Mouse (Mus musculus): ENCODE results near the gene Ly6g6e. TPM values are rescaled to one million over a fixed set of nuclear protein-coding genes. Genes with fewer than 3 reads are reported as not detected.

Ly6g6e gene
- polyA plus RNA-seq, 1 experiment from 2014 or later = 2.2 TPM

GRCm38 (mm10) chr17:35048932-35049440, 27.7 kb upstream of the Ly6g6e start:
- ATAC-seq = no peak
- H3K27me3 ChIP-seq (replicated peaks; ENCODE audit: control insufficient read depth, insufficient read depth, low read length) = no peaks in the 10 kb centered on the region
- no peaks in the 10 kb centered on the region for H3K9me3 ChIP-seq (ENCODE audit: control insufficient read depth)
- no peak overlapping the region for H3K9ac ChIP-seq (ENCODE audit: low read depth, low read length)
- H3K4me3 ChIP-seq (ENCODE audit: low read depth, low read length) = 0 out of 2 replicates have a peak overlapping the region, but pooled peaks have one; percentile 3
- peak overlapping the region; percentile 94 for H3K4me2 ChIP-seq (replicated peaks; ENCODE audit: low read depth)
- H3K27ac ChIP-seq (ENCODE audit: low read depth, low read length) = peak overlapping the region; percentile 97
- peaks cover 17% of the 10 kb centered on the region for H3K4me1 ChIP-seq (replicated peaks; ENCODE audit: control insufficient read depth, insufficient read depth, low read length)
- peaks cover 17% of the 10 kb centered on the region for H3K36me3 ChIP-seq (ENCODE audit: control insufficient read depth, insufficient read depth)
- TF ChIP-seq CTCF (IDR thresholded peaks at IDR 0.05; ENCODE audit: low read depth) = no peak
- 56% methylated on average over 5 of the region's 5 CpGs for WGBS

DNA sequence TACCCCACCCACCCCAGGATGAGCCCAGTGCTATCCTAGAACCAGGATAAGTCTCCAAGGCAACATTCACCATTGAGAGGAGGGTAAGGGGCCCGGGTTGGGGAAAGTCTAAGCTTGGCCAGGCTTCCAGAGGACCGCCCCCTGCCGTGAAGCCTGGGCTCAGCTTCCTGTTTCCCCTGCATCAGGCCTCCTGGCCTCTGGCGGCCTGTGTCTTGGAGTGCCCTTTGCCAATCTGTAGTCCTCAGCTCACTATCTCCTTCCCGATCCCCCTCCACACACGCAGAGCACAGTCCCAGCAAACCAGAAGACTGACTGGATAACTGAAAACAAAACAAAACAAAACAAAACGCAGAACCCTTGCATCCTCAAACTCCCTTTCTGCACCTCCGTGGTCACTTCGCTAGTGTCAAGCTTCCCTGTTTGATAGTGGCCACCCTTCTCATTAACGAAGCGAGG, 27.1 kb upstream of the Ly6g6e start, which contains the start of gene Clic1:
TSS of gene Clic1 (plus strand) at position 406 of the 456 bp plus-strand sequence.
- peak within 1 kb of the TSS; percentile 69 for H3K4me3 ChIP-seq (ENCODE audit: low read depth, low read length)
- H3K9ac ChIP-seq (ENCODE audit: low read depth, low read length) = peak within 1 kb of the TSS; percentile 92
- peak; percentile 5; the same call in 1 of the 2 replicates for ATAC-seq
- no peaks in the 10 kb centered on the region for H3K27me3 ChIP-seq (replicated peaks; ENCODE audit: control insufficient read depth, insufficient read depth, low read length)
- H3K27ac ChIP-seq (ENCODE audit: low read depth, low read length) = peak within 1 kb of the TSS; percentile 97
- under 1% methylated on average over 11 of the region's 11 CpGs for WGBS
- no peaks in the 10 kb centered on the region for H3K9me3 ChIP-seq (ENCODE audit: control insufficient read depth)
- peaks cover 17% of the 10 kb centered on the region for H3K4me1 ChIP-seq (replicated peaks; ENCODE audit: control insufficient read depth, insufficient read depth, low read length)
- TF ChIP-seq CTCF (IDR thresholded peaks at IDR 0.05; ENCODE audit: low read depth) = peak; percentile 67
- peaks cover 23% of the 10 kb centered on the region for H3K36me3 ChIP-seq (ENCODE audit: control insufficient read depth, insufficient read depth)
- peak within 1 kb of the TSS; percentile 94 for H3K4me2 ChIP-seq (replicated peaks; ENCODE audit: low read depth)

DNA sequence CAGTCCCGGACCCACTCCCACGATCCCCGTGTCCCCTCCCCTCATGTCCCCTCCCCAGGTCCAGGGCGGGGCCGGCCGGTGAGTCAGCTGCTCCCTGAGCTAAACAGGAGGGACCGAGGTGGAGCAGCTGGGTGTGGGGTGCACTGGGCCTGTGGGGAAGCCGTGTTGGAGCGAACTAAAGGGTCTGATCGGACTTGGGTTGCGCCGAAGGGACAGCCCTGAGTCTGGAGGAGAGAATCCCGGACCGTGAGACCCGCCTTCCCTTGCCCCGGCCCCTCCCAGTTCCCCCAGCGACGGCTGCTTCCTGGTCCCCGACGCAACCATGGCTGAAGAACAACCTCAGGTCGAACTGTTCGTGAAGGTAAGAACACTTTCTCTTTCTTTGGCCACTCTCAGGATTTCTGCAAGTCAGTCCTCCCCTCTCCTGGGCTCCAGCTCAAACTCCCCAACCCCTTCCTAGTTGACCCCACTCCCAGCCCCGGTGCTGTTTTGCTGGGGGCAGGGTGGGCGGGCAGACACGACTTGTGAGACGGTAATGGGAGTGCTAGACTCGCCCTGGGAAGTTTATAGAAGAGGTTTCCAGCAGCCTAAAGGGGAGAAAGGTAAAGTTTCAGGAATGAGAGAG, 26.5 kb upstream of the Ly6g6e start:
- peaks cover 30% of the 10 kb centered on the region for H3K36me3 ChIP-seq (ENCODE audit: control insufficient read depth, insufficient read depth)
- peak; percentile 8; the same call in 1 of the 2 replicates for ATAC-seq
- peak overlapping the region; percentile 92 for H3K9ac ChIP-seq (ENCODE audit: low read depth, low read length)
- H3K9me3 ChIP-seq (ENCODE audit: control insufficient read depth) = no peaks in the 10 kb centered on the region
- peak overlapping the region; percentile 94 for H3K4me2 ChIP-seq (replicated peaks; ENCODE audit: low read depth)
- WGBS = under 1% methylated on average over 27 of the region's 27 CpGs
- peak overlapping the region; percentile 97 for H3K27ac ChIP-seq (ENCODE audit: low read depth, low read length)
- peak overlapping the region; percentile 69 for H3K4me3 ChIP-seq (ENCODE audit: low read depth, low read length)
- H3K27me3 ChIP-seq (replicated peaks; ENCODE audit: control insufficient read depth, insufficient read depth, low read length) = no peaks in the 10 kb centered on the region
- TF ChIP-seq CTCF (IDR thresholded peaks at IDR 0.05; ENCODE audit: low read depth) = no peak
- peaks cover 17% of the 10 kb centered on the region for H3K4me1 ChIP-seq (replicated peaks; ENCODE audit: control insufficient read depth, insufficient read depth, low read length)

GRCm38 (mm10) chr17:35051156-35052086, 25.3 kb upstream of the Ly6g6e start:
- Histone ChIP-seq H3K4me2 (replicated peaks; ENCODE audit: low read depth) (peak overlapping the region; percentile 94), H3K27me3 (replicated peaks; ENCODE audit: control insufficient read depth, insufficient read depth, low read length) (no peaks in the 10 kb centered on the region), H3K27ac (ENCODE audit: low read depth, low read length) (peak overlapping the region; percentile 89), H3K9me3 (ENCODE audit: control insufficient read depth) (no peaks in the 10 kb centered on the region), H3K36me3 (ENCODE audit: control insufficient read depth, insufficient read depth) (peaks cover 40% of the 10 kb centered on the region), H3K4me3 (ENCODE audit: low read depth, low read length) (peak overlapping the region; percentile 69), H3K9ac (ENCODE audit: low read depth, low read length) (peak overlapping the region; percentile 78), H3K4me1 (replicated peaks; ENCODE audit: control insufficient read depth, insufficient read depth, low read length) (peaks cover 11% of the 10 kb centered on the region)
- no peak for TF ChIP-seq CTCF (IDR thresholded peaks at IDR 0.05; ENCODE audit: low read depth)
- peak; percentile 41 for ATAC-seq
- under 1% methylated on average over 21 of the region's 21 CpGs for WGBS

DNA sequence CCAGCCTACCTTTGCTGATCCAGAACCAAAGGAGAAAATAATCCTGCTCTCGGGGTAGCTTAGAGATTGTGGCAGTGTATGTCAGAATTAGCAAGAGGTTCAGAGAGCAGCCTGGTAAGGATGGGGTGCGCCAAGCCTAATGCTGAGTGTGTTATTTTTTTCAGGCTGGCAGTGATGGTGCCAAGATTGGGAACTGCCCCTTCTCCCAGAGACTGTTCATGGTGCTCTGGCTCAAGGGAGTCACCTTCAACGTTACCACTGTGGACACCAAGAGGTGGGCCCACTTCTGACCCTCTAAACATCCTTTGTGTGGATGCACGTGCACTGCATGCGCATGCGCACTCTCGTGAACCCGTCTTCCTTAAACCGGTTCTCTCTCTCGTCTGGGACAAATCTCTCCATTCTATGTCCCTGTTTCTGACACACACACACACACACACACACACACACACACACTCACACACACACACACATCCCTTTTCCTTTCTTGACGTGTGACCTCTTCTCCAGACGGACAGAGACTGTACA, 24.4 kb upstream of the Ly6g6e start:
- WGBS = 72% methylated on average over 12 of the region's 12 CpGs
- H3K4me3 ChIP-seq (ENCODE audit: low read depth, low read length) = peak overlapping the region; percentile 69; the same call in 1 of the 2 replicates
- H3K9me3 ChIP-seq (ENCODE audit: control insufficient read depth) = no peaks in the 10 kb centered on the region
- peaks cover 47% of the 10 kb centered on the region for H3K36me3 ChIP-seq (ENCODE audit: control insufficient read depth, insufficient read depth)
- no peaks in the 10 kb centered on the region for H3K27me3 ChIP-seq (replicated peaks; ENCODE audit: control insufficient read depth, insufficient read depth, low read length)
- TF ChIP-seq CTCF (IDR thresholded peaks at IDR 0.05; ENCODE audit: low read depth) = no peak
- peaks cover 9% of the 10 kb centered on the region for H3K4me1 ChIP-seq (replicated peaks; ENCODE audit: control insufficient read depth, insufficient read depth, low read length)
- peak overlapping the region; percentile 94 for H3K4me2 ChIP-seq (replicated peaks; ENCODE audit: low read depth)
- peak overlapping the region; percentile 89 for H3K27ac ChIP-seq (ENCODE audit: low read depth, low read length)
- ATAC-seq = no peak
- peak overlapping the region; percentile 78 for H3K9ac ChIP-seq (ENCODE audit: low read depth, low read length)
